Mouse (Mus musculus) erythroblast, embryonic 14.5 days (primary cell): ENCODE results near the gene Fscn3.

Experiments
- GATA1 ChIP-seq: IDR thresholded peaks from 2 replicates; pipeline ENCODE4 v1.6.1; 2012; ENCODE audit warnings: low read length, inconsistent platforms, mixed read lengths
- TAL1 ChIP-seq: IDR thresholded peaks from 3 replicates; pipeline ENCODE4 v1.6.1; 2012; ENCODE audit warnings: low read length, inconsistent platforms, mixed read lengths

DNA sequence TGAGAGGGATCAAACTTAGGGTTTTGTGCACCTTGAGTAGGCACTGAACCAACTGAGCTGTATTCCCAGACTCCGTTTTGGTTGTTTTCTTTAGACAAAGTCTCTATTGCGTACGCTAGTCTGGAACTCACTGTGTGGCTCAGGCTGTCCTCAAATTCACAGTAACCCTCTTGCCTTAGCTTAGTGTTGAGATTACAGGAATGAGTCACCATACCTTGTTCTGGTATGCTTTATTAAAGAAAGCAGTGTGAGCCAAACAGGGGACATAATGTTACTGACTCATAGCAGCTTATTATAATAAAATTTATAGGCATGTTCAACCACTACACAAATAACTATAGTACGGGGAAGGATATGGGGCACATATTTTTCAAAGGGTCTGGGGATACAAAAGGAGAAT is 46.6 kb downstream of the Fscn3 start:
- TF ChIP-seq TAL1 (no peak), GATA1 (no peak)
